Mouse (Mus musculus) frontal cortex, postnatal 25 days (tissue): ENCODE results near the gene Slc41a3.
A peak's percentile ranks its signal among the peaks of the same experiment; 100 is the strongest.

Experiments
- DNase-seq, 2 experiments: peaks; one replicate each; pipeline ENCODE4 v3.0.0; 2022; ENCODE audit warnings: low spot score in 2 of 2

Gene Slc41a3

GRCm38 (mm10) chr6:90604533-90605297, at the start of gene Slc41a3:
TSS of gene Slc41a3 (plus strand) at chr6:90604725.
- peak; percentile 65 to 75 for DNase-seq

DNA sequence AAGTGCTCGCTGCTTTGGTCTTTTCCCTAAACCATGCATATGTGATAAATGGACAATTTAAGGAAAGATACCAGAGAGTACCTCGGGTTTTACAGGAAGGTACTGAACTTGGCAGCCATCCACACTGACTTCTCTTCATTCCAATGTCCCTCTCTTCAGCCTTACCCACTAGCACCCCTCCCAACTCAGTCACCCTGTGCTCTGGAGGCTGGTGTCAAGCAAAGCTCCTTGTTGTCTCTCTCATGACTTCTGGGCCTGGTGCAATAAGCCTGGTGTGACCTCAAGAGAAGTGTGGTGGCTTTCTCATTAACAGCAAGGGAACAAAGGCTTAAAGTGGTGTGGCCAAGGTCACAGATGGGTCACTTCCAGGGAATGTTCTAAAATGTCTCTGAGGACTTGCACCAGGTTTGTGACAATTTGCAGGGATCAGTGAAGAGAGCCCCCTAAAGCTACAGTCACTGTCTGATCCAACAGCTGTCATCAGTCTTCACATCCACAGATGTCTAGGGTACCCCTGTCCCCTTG, 47.9 kb upstream of the Slc41a3 start:
- DNase-seq: no peak

- DNase-seq: no peak
Measured at GRCm38 (mm10) chr6:90557077-90557476, 47.4 kb upstream of the Slc41a3 start.

DNA sequence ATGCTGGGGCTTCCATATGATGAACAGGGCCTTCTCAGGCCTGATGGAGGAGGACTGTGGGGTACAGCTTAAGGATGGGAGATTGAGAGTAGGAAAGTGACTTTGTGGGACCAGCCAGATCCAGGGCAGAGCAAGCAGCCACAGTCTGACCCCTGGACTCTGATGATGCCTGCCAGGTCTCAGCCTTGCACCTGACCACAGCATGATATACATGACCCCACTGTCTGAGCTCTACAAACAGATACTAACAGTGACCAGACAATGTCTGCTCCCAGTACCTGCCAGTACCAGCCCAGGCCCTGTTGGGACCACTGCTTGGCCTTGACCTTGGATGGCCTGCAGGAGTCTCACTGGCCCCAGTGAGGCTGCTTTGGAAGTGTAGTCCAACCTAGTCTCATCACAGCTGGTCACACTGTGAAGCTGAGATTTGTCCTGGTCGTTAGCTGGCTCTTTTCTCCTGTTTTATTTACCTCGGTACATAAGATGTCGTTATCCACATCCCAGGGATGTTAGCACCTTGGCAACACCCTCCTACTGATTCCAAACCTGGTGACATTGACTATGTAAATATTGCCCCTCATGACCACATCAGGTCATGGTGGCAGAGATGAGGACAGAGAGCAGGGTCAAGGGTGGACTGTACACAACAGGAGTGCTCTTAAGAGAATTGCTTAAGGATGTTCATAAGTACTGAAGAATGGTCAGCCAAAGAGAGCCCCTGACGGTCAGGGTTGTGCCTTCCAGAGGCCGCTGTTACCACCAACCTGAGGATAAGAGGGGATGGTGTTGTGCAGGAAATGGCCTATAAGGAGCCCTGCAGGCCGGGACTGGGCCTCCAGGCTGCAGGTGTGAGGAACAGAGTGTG, 46.5 kb upstream of the Slc41a3 start:
- DNase-seq: no peak

GRCm38 (mm10) chr6:90560390-90561058, 44.0 kb upstream of the Slc41a3 start:
- DNase-seq: no peak

DNA sequence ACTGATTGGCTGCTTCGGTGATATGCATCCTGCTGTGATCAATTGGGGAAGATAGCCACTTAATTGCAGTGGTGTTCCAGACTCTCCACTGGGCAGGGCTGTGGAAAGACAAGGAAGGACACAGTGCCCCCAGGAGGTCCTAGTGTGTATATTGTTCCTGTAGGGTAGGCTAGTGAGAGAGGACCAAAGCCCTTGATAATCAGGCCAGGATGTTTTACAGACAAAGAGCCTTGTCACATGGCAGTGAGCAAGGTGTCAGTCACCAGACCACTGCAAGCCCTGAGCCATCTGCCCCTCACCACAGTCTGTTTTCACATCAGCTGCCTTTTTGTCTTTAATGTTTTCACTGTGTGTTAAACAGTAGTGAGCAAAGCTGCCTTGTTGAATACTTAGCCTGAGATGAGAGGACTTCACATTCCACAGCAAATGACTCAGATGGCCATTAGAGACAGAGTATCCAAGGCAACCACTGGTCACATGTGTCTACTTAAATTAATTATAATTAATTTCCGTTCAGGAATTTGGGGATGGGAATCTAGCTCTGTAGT, 43.2 kb upstream of the Slc41a3 start:
- no peak for DNase-seq

DNA sequence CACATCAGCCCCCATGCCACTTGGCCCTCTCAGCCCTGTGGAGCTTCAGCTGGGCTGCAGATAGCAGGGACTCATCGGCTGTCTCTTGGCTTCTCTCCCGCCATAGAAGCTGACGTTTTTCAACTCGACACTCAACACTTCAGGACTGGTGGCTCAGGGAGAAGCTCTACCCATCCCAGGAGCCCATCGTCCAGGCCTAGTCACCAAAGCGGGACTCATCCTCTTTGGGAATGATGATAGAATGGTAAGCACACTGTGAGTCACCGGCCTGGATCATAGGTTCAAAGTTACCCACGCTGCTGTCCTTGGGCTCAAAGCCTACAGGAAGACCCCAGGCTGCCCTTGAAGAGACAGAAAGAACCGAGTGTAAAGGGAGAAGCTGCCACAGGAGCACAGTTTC, 40.3 kb upstream of the Slc41a3 start:
- no peak for DNase-seq

GRCm38 (mm10) chr6:90565357-90566215, 38.9 kb upstream of the Slc41a3 start:
- no peak for DNase-seq

- no peak for DNase-seq
Measured at GRCm38 (mm10) chr6:90567486-90567885, 37.0 kb upstream of the Slc41a3 start.

- DNase-seq: no peak
Measured at GRCm38 (mm10) chr6:90567928-90568327, 36.6 kb upstream of the Slc41a3 start.

DNA sequence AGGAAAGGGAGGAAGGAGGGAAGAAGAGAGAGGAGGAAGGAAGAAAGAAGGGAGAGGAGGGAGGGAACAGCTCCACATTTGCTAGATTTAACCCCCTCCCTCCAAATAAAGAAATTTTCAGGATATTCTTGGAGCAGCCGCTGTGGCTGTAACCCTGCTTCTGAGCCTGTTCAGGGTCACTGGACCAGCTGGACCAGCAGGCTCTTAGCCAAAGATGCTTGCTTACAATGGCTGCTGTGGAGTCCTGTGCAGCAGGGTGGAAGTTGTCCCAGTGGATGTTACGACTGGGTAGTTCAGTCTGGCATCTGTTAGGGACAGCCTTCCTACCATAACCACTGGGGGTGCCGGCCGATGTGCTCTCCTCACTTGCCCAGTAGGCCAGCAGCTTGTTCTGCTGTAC, 35.8 kb upstream of the Slc41a3 start:
- no peak for DNase-seq

- no peak for DNase-seq
Measured at GRCm38 (mm10) chr6:90569736-90570383, 34.7 kb upstream of the Slc41a3 start.

- DNase-seq: no peak
Measured at GRCm38 (mm10) chr6:90570392-90570791, 34.1 kb upstream of the Slc41a3 start.

DNA sequence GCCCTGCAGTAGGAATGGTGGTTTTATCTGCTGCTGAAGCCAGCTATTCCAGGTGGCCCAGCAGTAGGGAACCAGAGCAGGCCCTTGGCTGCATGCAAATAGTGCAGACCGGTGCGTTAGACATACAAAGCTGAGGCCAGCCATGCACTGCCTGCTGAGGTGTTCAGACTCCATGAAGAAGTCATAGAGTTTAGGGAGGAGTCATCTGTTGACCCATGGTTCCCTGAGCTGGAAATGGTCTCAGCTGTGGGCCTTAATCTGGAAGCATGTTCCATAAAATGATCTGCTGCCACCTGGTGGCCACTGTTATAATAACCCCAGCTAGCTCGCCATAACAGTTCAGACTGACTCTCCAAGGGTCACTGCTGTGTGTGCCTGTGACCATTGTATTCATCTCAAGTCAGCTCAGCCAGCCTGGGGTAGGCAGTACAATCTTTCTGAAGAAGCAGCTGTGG, 29.2 kb upstream of the Slc41a3 start:
- peak; percentile 76 to 77 for DNase-seq

DNA sequence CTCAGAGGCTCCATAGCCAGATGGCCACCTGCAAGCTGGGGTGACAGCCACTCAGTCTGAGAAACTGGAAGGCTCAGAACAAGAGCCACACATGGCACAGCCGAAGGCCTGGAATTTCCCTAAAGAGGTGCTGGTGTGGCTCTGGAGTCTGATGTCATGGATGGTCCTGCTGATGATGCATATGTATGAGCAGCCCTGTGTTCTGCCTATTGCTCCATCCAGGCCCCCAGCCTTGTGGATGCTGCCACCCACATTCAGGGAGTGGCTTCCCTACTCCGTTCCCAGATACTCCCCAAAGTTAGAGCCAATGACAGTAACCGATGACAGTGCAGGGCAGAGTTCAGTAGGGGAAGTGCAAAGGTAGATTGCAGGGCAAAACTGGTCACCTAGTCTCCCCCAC, 26.4 kb upstream of the Slc41a3 start:
- DNase-seq: no peak

DNA sequence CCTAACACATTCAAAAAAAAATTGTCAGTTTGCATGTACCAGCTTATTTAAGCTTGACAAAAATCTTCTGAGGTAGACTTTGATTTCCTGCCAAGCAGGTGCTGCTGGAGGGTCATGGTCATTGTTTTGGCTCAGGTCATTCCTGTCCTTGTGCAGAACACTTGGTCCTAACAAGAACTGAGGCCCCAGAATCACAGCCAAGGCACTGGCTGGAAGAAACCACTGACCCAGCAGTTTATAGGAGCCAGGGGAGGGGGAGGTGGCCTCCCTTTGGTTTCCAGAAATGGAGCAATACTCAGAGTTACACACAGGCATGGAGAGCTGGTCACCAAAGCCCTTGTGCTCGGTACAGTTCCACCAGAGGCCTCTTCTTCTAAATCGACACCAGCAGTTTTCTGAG, 22.2 kb upstream of the Slc41a3 start:
- DNase-seq: no peak

- no peak for DNase-seq
Measured at GRCm38 (mm10) chr6:90588113-90588512, 16.4 kb upstream of the Slc41a3 start.

GRCm38 (mm10) chr6:90590707-90591106, 13.8 kb upstream of the Slc41a3 start:
- no peak for DNase-seq

GRCm38 (mm10) chr6:90594972-90595371, 9.6 kb upstream of the Slc41a3 start:
- no peak for DNase-seq

DNA sequence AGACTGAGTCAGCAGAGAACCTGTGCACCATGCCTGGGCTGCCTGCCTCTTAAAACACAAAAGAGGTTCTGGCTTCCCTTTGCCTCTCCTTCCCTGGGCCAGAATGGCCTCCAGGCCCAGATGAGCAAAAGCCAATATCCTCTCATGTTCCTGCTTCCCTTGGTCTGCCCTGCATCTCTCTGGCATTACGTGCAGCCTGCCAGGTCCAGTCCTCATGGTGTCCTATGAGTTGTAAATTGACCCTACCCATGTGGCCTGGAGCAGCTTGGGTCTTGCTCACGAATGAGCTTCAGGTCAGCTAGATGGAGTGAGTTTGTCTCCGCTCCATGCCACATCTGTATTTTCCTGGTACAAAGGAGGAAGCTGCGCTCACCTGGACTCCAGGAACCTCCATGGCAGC, 7.5 kb upstream of the Slc41a3 start:
- DNase-seq: no peak
